10 mouse cellular contexts compared by ENCODE assay signal in the genomic region with DNA sequence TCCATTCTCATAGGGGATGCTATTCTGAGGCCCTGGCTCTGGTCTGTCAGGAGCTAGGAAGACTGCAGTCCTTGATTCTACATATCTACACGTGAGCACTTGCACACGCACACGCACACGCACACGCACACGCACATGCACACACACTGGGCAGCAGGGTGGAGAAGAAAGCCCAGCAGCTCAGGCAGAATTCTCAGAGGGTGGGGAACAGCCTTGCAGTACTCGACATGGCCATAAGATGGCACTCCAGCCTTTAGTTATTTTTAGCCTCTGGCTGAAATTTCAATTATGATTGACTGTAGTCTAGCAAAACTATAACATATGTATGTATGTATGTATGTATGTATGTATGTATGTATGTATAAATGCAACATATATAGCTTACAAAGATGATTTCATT. TPM values are rescaled to one million over a fixed set of nuclear protein-coding genes. Genes with fewer than 3 reads are reported as not detected.
DNase-seq lines count a peak whose midpoint lies in the region; ATAC-seq and TF ChIP-seq lines count a peak whose summit lies in the region.
"Had no signal": no experiment of that assay in that cellular context is flagged by ENCODE, and none has a peak within 500 bp of the region (broad histone marks: within the 10 kb centered on the region; RNA-seq: fewer than 3 reads in every experiment).

No protein-coding gene starts in this region.

- no peaks in the 10 kb centered on the region for H3K36me3 ChIP-seq in thymus, adult 2 months (ENCODE audit: control insufficient read depth, insufficient read depth, low read length)
- no peaks in the 10 kb centered on the region for H3K36me3 ChIP-seq in forebrain, embryonic 13.5 days (ENCODE audit: poor library complexity, severe bottlenecking)
- peaks cover 11% of the 10 kb centered on the region; the same call in 1 of the 2 replicates for H3K36me3 ChIP-seq in lung, embryonic 14.5 days (ENCODE audit: insufficient read depth)
- H3K36me3 ChIP-seq: heart, embryonic 15.5 days; neural tube, embryonic 12.5 days had no signal

- no peak overlapping the region for H3K9ac ChIP-seq in forebrain, embryonic 13.5 days
- H3K9ac ChIP-seq in lung, embryonic 14.5 days, result no peak overlapping the region
- H3K9ac ChIP-seq: heart, embryonic 15.5 days; neural tube, embryonic 12.5 days had no signal

- no peak overlapping the region for H3K27ac ChIP-seq in thymus, adult 2 months (ENCODE audit: control insufficient read depth, insufficient read depth, low read length)
- H3K27ac ChIP-seq in forebrain, embryonic 13.5 days, result no peak overlapping the region
- H3K27ac ChIP-seq in lung, embryonic 14.5 days (ENCODE audit: low read depth), result no peak overlapping the region
- H3K27ac ChIP-seq: heart, embryonic 15.5 days; neural tube, embryonic 12.5 days had no signal

- H3K4me3 ChIP-seq in thymus, adult 2 months (ENCODE audit: control insufficient read depth, insufficient read depth, low read length), result no peak overlapping the region
- no peak overlapping the region for H3K4me3 ChIP-seq in forebrain, embryonic 13.5 days
- H3K4me3 ChIP-seq in lung, embryonic 14.5 days (ENCODE audit: low read depth, low read length), result no peak overlapping the region
- H3K4me3 ChIP-seq: heart, embryonic 15.5 days; neural tube, embryonic 12.5 days had no signal

- no peaks in the 10 kb centered on the region for H3K27me3 ChIP-seq in thymus, adult 2 months (ENCODE audit: control insufficient read depth, insufficient read depth, low read length)
- peaks cover 11% of the 10 kb centered on the region; the same call in 1 of the 2 replicates for H3K27me3 ChIP-seq in forebrain, embryonic 13.5 days
- no peaks in the 10 kb centered on the region for H3K27me3 ChIP-seq in lung, embryonic 14.5 days (ENCODE audit: insufficient read depth, low read length)
- H3K27me3 ChIP-seq: heart, embryonic 15.5 days had no signal

- H3K9me3 ChIP-seq in forebrain, embryonic 13.5 days (replicated peaks), result no peaks in the 10 kb centered on the region
- no peaks in the 10 kb centered on the region for H3K9me3 ChIP-seq in lung, embryonic 14.5 days (ENCODE audit: low read depth, low read length)
- H3K9me3 ChIP-seq: heart, embryonic 15.5 days; neural tube, embryonic 12.5 days had no signal

- peak; percentile 21 to 83 for DNase-seq in adrenal gland, adult (ENCODE audit: inconsistent age in 2 of 2, low spot score in 1 of 2)
- no peak for DNase-seq in adrenal gland, adult 8-10 months
- DNase-seq in thymus, adult 2 months, result peak; percentile 27
- no peak for DNase-seq in thymus, adult 18-20 months
- peak; percentile 23 for DNase-seq in induced T-regulatory cell, adult 2 months (ENCODE audit: low read depth)
- DNase-seq in lung, embryonic 14.5 days, result peak; percentile 85
- DNase-seq in right cerebral cortex, adult 2 months (ENCODE audit: low spot score in 2 of 2), result peak; percentile 71 to 77

- TF ChIP-seq POLR2A in thymus, adult 2 months (IDR thresholded peaks at IDR 0.05; ENCODE audit: control insufficient read depth, extremely low read depth, insufficient read depth, low read length, poor library complexity), result no peak

- no peak for TF ChIP-seq CTCF in thymus, adult 2 months (IDR thresholded peaks at IDR 0.05; ENCODE audit: borderline replicate concordance, control insufficient read depth, extremely low read depth, insufficient read depth, low read length, poor library complexity)
- peak; percentile 89 for TF ChIP-seq CTCF in lung, embryonic 14.5 days (IDR thresholded peaks at IDR 0.05; ENCODE audit: low read depth)

- 0 out of 2 replicates have a peak, but pooled peaks have one; percentile 36 for ATAC-seq in forebrain, embryonic 13.5 days
- peak; percentile 30; the same call in 1 of the 2 replicates for ATAC-seq in lung, embryonic 14.5 days (ENCODE audit: insufficient read depth)

- H3K4me2 ChIP-seq in forebrain, embryonic 13.5 days, result no peak overlapping the region
- H3K4me2 ChIP-seq in lung, embryonic 14.5 days, result no peak overlapping the region
- H3K4me2 ChIP-seq: heart, embryonic 15.5 days; neural tube, embryonic 12.5 days had no signal

- WGBS in thymus, adult 2 months, result 6% methylated on average over 7 of the region's 7 CpGs
- WGBS in forebrain, embryonic 13.5 days, result 9% methylated on average over 7 of the region's 7 CpGs
- WGBS in lung, embryonic 14.5 days, result 16% methylated on average over 7 of the region's 7 CpGs

- no peaks in the 10 kb centered on the region for H3K4me1 ChIP-seq in thymus, adult 2 months (replicated peaks; ENCODE audit: control insufficient read depth, insufficient read depth, low read length)
- H3K4me1 ChIP-seq in forebrain, embryonic 13.5 days, result peaks cover 10% of the 10 kb centered on the region
- 0 out of 2 replicates have a peak, but pooled peaks cover 3% of the 10 kb centered on the region for H3K4me1 ChIP-seq in lung, embryonic 14.5 days (ENCODE audit: insufficient read depth)

RNA-seq across cellular contexts. Expression of gene A730049H05Rik, which starts 31.5 kb away (rescaled TPM):
- total RNA-seq in adrenal gland, adult 8-10 months (2022), result 1 to 10 TPM; 1.9 to 7.0 (median 2.4) TPM
- polyA plus RNA-seq in thymus, adult 2 months (2012; rRNA removed), result 0.07 TPM in 1 of 2 replicates, not detected in the other
- 0.25 and 0.42 TPM in 2 replicates for polyA plus RNA-seq in forebrain, embryonic 13.5 days (2015; fragmentation: Nextera tagmentation; extraction: Ambion mirVana)
- 0.68 and 1.1 TPM in 2 replicates for polyA plus RNA-seq in lung, embryonic 14.5 days (2014; fragmentation: Nextera tagmentation; extraction: Ambion mirVana)
- polyA plus RNA-seq: neural tube, embryonic 12.5 days had no signal

Comparison
In these comparisons a context has a peak if more than half of its experiments do, and no peak if none do; other contexts are left out.
1. DNase-seq: peak in adrenal gland, adult (2 of 2), thymus, adult 2 months (single experiment), induced T-regulatory cell, adult 2 months (single experiment), lung, embryonic 14.5 days (single experiment) and right cerebral cortex, adult 2 months (2 of 2); none in adrenal gland, adult 8-10 months (single experiment) and thymus, adult 18-20 months (0 of 2).